Mouse (Mus musculus) midbrain, embryonic 15.5 days (tissue): ENCODE results near the gene Tead2. TPM values are rescaled to one million over a fixed set of nuclear protein-coding genes. Genes with fewer than 3 reads are reported as not detected.
"Not testable (repeated sequence)": the region's sequence is repeated elsewhere in the genome, so short reads cannot be mapped to it uniquely, and the experiment has no call there.

Experiments
- ATAC-seq: fragments of 200-750 bp; cut with Nextera tagmentation; replicated peaks from 2 replicates; pipeline ENCODE4 v1.8.0; 2017; ENCODE audit warnings: moderate TSS enrichment
- H3K27ac ChIP-seq: fragments of 300-500 bp; sonication (generic); 2 replicates; pipeline ENCODE4 v1.5.1; 2015; ENCODE audit warnings: mild to moderate bottlenecking, inconsistent platforms
- H3K27me3 ChIP-seq: fragments of 300-500 bp; sonication (generic); replicated peaks from 2 replicates; pipeline ENCODE4 v1.6.1; 2015; ENCODE audit warnings: inconsistent platforms
- H3K36me3 ChIP-seq: fragments of 300-500 bp; sonication (generic); replicated peaks from 2 replicates; pipeline ENCODE4 v1.6.1; 2015; ENCODE audit warnings: inconsistent platforms
- H3K4me1 ChIP-seq: fragments of 300-500 bp; sonication (generic); 2 replicates; pipeline ENCODE4 v1.6.1; 2015; ENCODE audit warnings: inconsistent platforms
- H3K4me2 ChIP-seq: fragments of 300-500 bp; sonication (generic); 2 replicates; pipeline ENCODE4 v1.6.1; 2015; ENCODE audit warnings: inconsistent platforms, mild to moderate bottlenecking, moderate library complexity
- H3K4me3 ChIP-seq: fragments of 300-500 bp; sonication (generic); 2 replicates; pipeline ENCODE4 v1.5.1; 2015; ENCODE audit warnings: mild to moderate bottlenecking, inconsistent platforms
- H3K9ac ChIP-seq: fragments of 300-500 bp; sonication (generic); 2 replicates; pipeline ENCODE4 v1.6.1; 2015; ENCODE audit warnings: mild to moderate bottlenecking, inconsistent platforms
- H3K9me3 ChIP-seq: fragments of 300-500 bp; sonication (generic); 2 replicates; pipeline ENCODE4 v1.6.1; 2016; ENCODE audit warnings: inconsistent platforms
- WGBS: fragments of 180-500 bp; shearing (Covaris S2); methylation state at CpG from one replicate; pipeline ENCODE4 v1.1.7; 2015; ENCODE audit warnings: mixed read lengths; 5-methylcytosine and 5-hydroxymethylcytosine counted together
- polyA plus RNA-seq: library from polyadenylated mRNA; unstranded; fragments of >200 nt; fragmentation: Nextera tagmentation; extraction: Ambion mirVana; gene quantifications from 2 replicates; pipeline ENCODE4 v1.2.1, GENCODE M21; 2015

The Tead2 gene
- polyA plus RNA-seq, 1 experiment from 2014 or later = 45.7 TPM

GRCm38 (mm10) chr7:45247666-45248065 lies 32.1 kb downstream of the Tead2 start:
- Histone ChIP-seq H3K27me3 (no peaks in the 10 kb centered on the region), H3K9me3 (no peaks in the 10 kb centered on the region), H3K4me2 (no peak overlapping the region), H3K4me3 (no peak overlapping the region), H3K4me1 (no peaks in the 10 kb centered on the region), H3K27ac (no peak overlapping the region), H3K9ac (no peak overlapping the region), H3K36me3 (no peaks in the 10 kb centered on the region)
- no peak for ATAC-seq
- WGBS = 40% methylated on average over 3 of the region's 3 CpGs

- no peaks in the 10 kb centered on the region for H3K36me3 ChIP-seq
- no peaks in the 10 kb centered on the region for H3K9me3 ChIP-seq
- no peak overlapping the region for H3K4me3 ChIP-seq
- no peaks in the 10 kb centered on the region for H3K4me1 ChIP-seq
- H3K27me3 ChIP-seq = no peaks in the 10 kb centered on the region
- no peak overlapping the region for H3K27ac ChIP-seq
- no peak for ATAC-seq
- WGBS = 90% methylated on average over 8 of the region's 8 CpGs
- H3K4me2 ChIP-seq = no peak overlapping the region
- H3K9ac ChIP-seq = no peak overlapping the region
These were observed 38.3 kb downstream of the Tead2 start for GRCm38 (mm10) chr7:45253806-45254205.

GRCm38 (mm10) chr7:45255822-45256221 lies 40.3 kb downstream of the Tead2 start:
- H3K4me1 ChIP-seq, H3K36me3 ChIP-seq, H3K4me3 ChIP-seq, H3K27ac ChIP-seq, ATAC-seq, H3K27me3 ChIP-seq, H3K9me3 ChIP-seq, H3K4me2 ChIP-seq, H3K9ac ChIP-seq: not testable (repeated sequence)
- 86% methylated on average over 7 of the region's 7 CpGs for WGBS

- no peak overlapping the region for H3K9ac ChIP-seq
- no peak overlapping the region for H3K27ac ChIP-seq
- no peak for ATAC-seq
- no peak overlapping the region for H3K4me3 ChIP-seq
- H3K4me2 ChIP-seq = no peak overlapping the region
- 71% methylated on average over 11 of the region's 11 CpGs for WGBS
- H3K36me3 ChIP-seq = no peaks in the 10 kb centered on the region
- no peaks in the 10 kb centered on the region for H3K9me3 ChIP-seq
- no peaks in the 10 kb centered on the region for H3K4me1 ChIP-seq
- no peaks in the 10 kb centered on the region for H3K27me3 ChIP-seq
These were observed 41.7 kb downstream of the Tead2 start for GRCm38 (mm10) chr7:45257063-45257840.

GRCm38 (mm10) chr7:45259281-45259680 lies 43.7 kb downstream of the Tead2 start:
- Histone ChIP-seq H3K27ac (no peak overlapping the region), H3K4me1 (no peaks in the 10 kb centered on the region), H3K27me3 (no peaks in the 10 kb centered on the region), H3K9me3 (no peaks in the 10 kb centered on the region), H3K4me3 (no peak overlapping the region), H3K36me3 (no peaks in the 10 kb centered on the region), H3K9ac (no peak overlapping the region), H3K4me2 (no peak overlapping the region)
- WGBS = 88% methylated on average over 8 of the region's 8 CpGs
- ATAC-seq = no peak

GRCm38 (mm10) chr7:45262266-45262665 lies 46.7 kb downstream of the Tead2 start:
- Histone ChIP-seq H3K4me2 (no peak overlapping the region), H3K9me3 (no peaks in the 10 kb centered on the region), H3K4me3 (no peak overlapping the region), H3K27me3 (no peaks in the 10 kb centered on the region), H3K4me1 (no peaks in the 10 kb centered on the region), H3K27ac (no peak overlapping the region), H3K9ac (no peak overlapping the region), H3K36me3 (no peaks in the 10 kb centered on the region)
- WGBS = 68% methylated on average over 7 of the region's 7 CpGs
- ATAC-seq = no peak

- Histone ChIP-seq H3K9me3 (no peaks in the 10 kb centered on the region), H3K4me3 (no peak overlapping the region), H3K4me2 (no peak overlapping the region), H3K9ac (no peak overlapping the region), H3K27ac (no peak overlapping the region), H3K27me3 (no peaks in the 10 kb centered on the region), H3K36me3 (no peaks in the 10 kb centered on the region), H3K4me1 (no peaks in the 10 kb centered on the region)
- 70% methylated on average over 7 of the region's 7 CpGs for whole genome bisulfite sequencing
- ATAC-seq = no peak
These were observed 47.6 kb downstream of the Tead2 start for GRCm38 (mm10) chr7:45263006-45263607.

- 78% methylated on average over 3 of the region's 3 CpGs for WGBS
- Histone ChIP-seq H3K4me3 (no peak overlapping the region), H3K4me2 (no peak overlapping the region), H3K9me3 (no peaks in the 10 kb centered on the region), H3K4me1 (no peaks in the 10 kb centered on the region), H3K9ac (no peak overlapping the region), H3K27ac (no peak overlapping the region), H3K36me3 (no peaks in the 10 kb centered on the region), H3K27me3 (no peaks in the 10 kb centered on the region)
- ATAC-seq = no peak
These were observed 48.8 kb downstream of the Tead2 start for GRCm38 (mm10) chr7:45264348-45264747.

GRCm38 (mm10) chr7:45265518-45265917 lies 50.0 kb downstream of the Tead2 start:
- Histone ChIP-seq H3K27me3 (no peaks in the 10 kb centered on the region), H3K9me3 (no peaks in the 10 kb centered on the region), H3K4me1 (no peaks in the 10 kb centered on the region), H3K4me2 (no peak overlapping the region), H3K36me3 (no peaks in the 10 kb centered on the region), H3K27ac (no peak overlapping the region), H3K9ac (no peak overlapping the region), H3K4me3 (no peak overlapping the region)
- ATAC-seq = no peak
- WGBS = 76% methylated on average over 1 of the region's 1 CpGs

- no peak for ATAC-seq
- H3K9me3 ChIP-seq = no peaks in the 10 kb centered on the region
- no peak overlapping the region for H3K27ac ChIP-seq
- H3K4me3 ChIP-seq = no peak overlapping the region
- no peak overlapping the region for H3K4me2 ChIP-seq
- peaks cover 7% of the 10 kb centered on the region; the same call in 1 of the 2 replicates for H3K27me3 ChIP-seq
- 57% methylated on average over 10 of the region's 10 CpGs for WGBS
- H3K9ac ChIP-seq = no peak overlapping the region
- peaks cover 5% of the 10 kb centered on the region for H3K4me1 ChIP-seq
- H3K36me3 ChIP-seq = no peaks in the 10 kb centered on the region
These were observed 57.3 kb downstream of the Tead2 start for GRCm38 (mm10) chr7:45272786-45273412.

GRCm38 (mm10) chr7:45273672-45274071 lies 58.1 kb downstream of the Tead2 start:
- Histone ChIP-seq H3K9ac (no peak overlapping the region), H3K27ac (no peak overlapping the region), H3K36me3 (no peaks in the 10 kb centered on the region), H3K27me3 (peaks cover 7% of the 10 kb centered on the region), H3K4me2 (no peak overlapping the region), H3K4me1 (peaks cover 5% of the 10 kb centered on the region), H3K4me3 (no peak overlapping the region), H3K9me3 (no peaks in the 10 kb centered on the region)
- 88% methylated on average over 8 of the region's 8 CpGs for WGBS
- ATAC-seq = no peak

- WGBS = 7% methylated on average over 44 of the region's 44 CpGs
- H3K9ac ChIP-seq = 0 out of 2 replicates have a peak within 1 kb of the TSS, but pooled peaks have one; percentile 31
- ATAC-seq = no peak
These were observed 61.7 kb downstream of the Tead2 start, which contains the start of gene Slc6a21 for GRCm38 (mm10) chr7:45277136-45277760. Slc6a21 (plus strand) TSS chr7:45277513.

More at GRCm38 (mm10) chr7:45277136-45277760, 61.7 kb downstream of the Tead2 start, which contains the start of gene Slc6a21:
- Histone ChIP-seq H3K36me3 (no peaks in the 10 kb centered on the region), H3K4me1 (peaks cover 5% of the 10 kb centered on the region), H3K4me2 (peak within 1 kb of the TSS; percentile 49), H3K27ac (no peak within 1 kb of the TSS), H3K4me3 (peak within 1 kb of the TSS; percentile 27), H3K9me3 (no peaks in the 10 kb centered on the region), H3K27me3 (peaks cover 7% of the 10 kb centered on the region)
